Mouse (Mus musculus): ENCODE data around the gene Snx27. TPM values are rescaled to one million over a fixed set of nuclear protein-coding genes. Genes with fewer than 3 reads are reported as not detected.

The Snx27 gene
- polyA plus RNA-seq, 1 experiment from 2014 or later = 60.0 TPM

- no peaks in the 10 kb centered on the region for H3K27me3 ChIP-seq
- no peak for ATAC-seq (ENCODE audit: insufficient number of reproducible peaks, insufficient read depth, low FRiP score, low TSS enrichment, low read depth)
- no peak overlapping the region for H3K4me3 ChIP-seq
- peak overlapping the region; percentile 52; the same call in 1 of the 2 replicates for H3K27ac ChIP-seq
- H3K4me2 ChIP-seq = no peak overlapping the region
- WGBS = 59% methylated on average over 2 of the region's 2 CpGs
- no peak overlapping the region for H3K9ac ChIP-seq
- no peaks in the 10 kb centered on the region for H3K9me3 ChIP-seq
- H3K36me3 ChIP-seq = 0 out of 2 replicates have a peak, but pooled peaks cover 2% of the 10 kb centered on the region
- H3K4me1 ChIP-seq = peaks cover 18% of the 10 kb centered on the region
These were observed 28.1 kb upstream of the Snx27 start for GRCm38 (mm10) chr3:94610581-94610980.

GRCm38 (mm10) chr3:94609621-94610020 is 27.1 kb upstream of the Snx27 start:
- no peak overlapping the region for H3K9ac ChIP-seq
- no peak overlapping the region for H3K4me2 ChIP-seq
- WGBS = 97% methylated on average over 3 of the region's 3 CpGs
- no peaks in the 10 kb centered on the region for H3K27me3 ChIP-seq
- H3K27ac ChIP-seq = no peak overlapping the region
- no peaks in the 10 kb centered on the region for H3K9me3 ChIP-seq
- H3K36me3 ChIP-seq = no peaks in the 10 kb centered on the region
- ATAC-seq (ENCODE audit: insufficient number of reproducible peaks, insufficient read depth, low FRiP score, low TSS enrichment, low read depth) = no peak
- peaks cover 18% of the 10 kb centered on the region for H3K4me1 ChIP-seq
- no peak overlapping the region for H3K4me3 ChIP-seq

- Histone ChIP-seq H3K27me3 (no peaks in the 10 kb centered on the region), H3K4me3 (no peak overlapping the region), H3K9me3 (no peaks in the 10 kb centered on the region), H3K36me3 (no peaks in the 10 kb centered on the region), H3K4me2 (no peak overlapping the region), H3K4me1 (no peaks in the 10 kb centered on the region), H3K27ac (no peak overlapping the region), H3K9ac (no peak overlapping the region)
- WGBS = 1% methylated on average over 4 of the region's 4 CpGs
- no peak for ATAC-seq (ENCODE audit: insufficient number of reproducible peaks, insufficient read depth, low FRiP score, low TSS enrichment, low read depth)
These were observed 19.4 kb upstream of the Snx27 start for GRCm38 (mm10) chr3:94601959-94602358.

GRCm38 (mm10) chr3:94597224-94597779 is 14.8 kb upstream of the Snx27 start:
- Histone ChIP-seq H3K27ac (no peak overlapping the region), H3K4me2 (no peak overlapping the region), H3K9ac (no peak overlapping the region), H3K27me3 (no peaks in the 10 kb centered on the region), H3K4me3 (no peak overlapping the region), H3K4me1 (no peaks in the 10 kb centered on the region), H3K36me3 (no peaks in the 10 kb centered on the region), H3K9me3 (peaks cover 4% of the 10 kb centered on the region)
- WGBS = 82% methylated on average over 3 of the region's 3 CpGs
- ATAC-seq (ENCODE audit: insufficient number of reproducible peaks, insufficient read depth, low FRiP score, low TSS enrichment, low read depth) = no peak

GRCm38 (mm10) chr3:94595871-94596287 is 13.4 kb upstream of the Snx27 start:
- Histone ChIP-seq H3K27ac (no peak overlapping the region), H3K4me2 (no peak overlapping the region), H3K4me3 (no peak overlapping the region), H3K36me3 (no peaks in the 10 kb centered on the region), H3K9me3 (peaks cover 4% of the 10 kb centered on the region), H3K9ac (no peak overlapping the region), H3K27me3 (no peaks in the 10 kb centered on the region), H3K4me1 (no peaks in the 10 kb centered on the region)
- no peak for ATAC-seq (ENCODE audit: insufficient number of reproducible peaks, insufficient read depth, low FRiP score, low TSS enrichment, low read depth)
- WGBS = 78% methylated on average over 6 of the region's 6 CpGs

GRCm38 (mm10) chr3:94591066-94591465 is 8.6 kb upstream of the Snx27 start:
- no peaks in the 10 kb centered on the region for H3K4me1 ChIP-seq
- 74% methylated on average over 5 of the region's 5 CpGs for WGBS
- no peaks in the 10 kb centered on the region for H3K36me3 ChIP-seq
- H3K4me3 ChIP-seq = no peak overlapping the region
- no peak overlapping the region for H3K4me2 ChIP-seq
- H3K9me3 ChIP-seq = peaks cover 4% of the 10 kb centered on the region
- H3K27me3 ChIP-seq = no peaks in the 10 kb centered on the region
- no peak overlapping the region for H3K9ac ChIP-seq
- ATAC-seq (ENCODE audit: insufficient number of reproducible peaks, insufficient read depth, low FRiP score, low TSS enrichment, low read depth) = no peak
- no peak overlapping the region for H3K27ac ChIP-seq

- ATAC-seq (ENCODE audit: insufficient number of reproducible peaks, insufficient read depth, low FRiP score, low TSS enrichment, low read depth) = no peak
- H3K36me3 ChIP-seq = no peaks in the 10 kb centered on the region
- H3K4me1 ChIP-seq = no peaks in the 10 kb centered on the region
- no peak overlapping the region for H3K4me3 ChIP-seq
- no peak overlapping the region for H3K9ac ChIP-seq
- no peak overlapping the region for H3K4me2 ChIP-seq
- no peak overlapping the region for H3K27ac ChIP-seq
- H3K27me3 ChIP-seq = no peaks in the 10 kb centered on the region
- no peaks in the 10 kb centered on the region for H3K9me3 ChIP-seq
- WGBS = 57% methylated on average over 5 of the region's 5 CpGs
These were observed 5.4 kb upstream of the Snx27 start for GRCm38 (mm10) chr3:94587962-94588361.

GRCm38 (mm10) chr3:94582944-94583343 is 428 bp upstream of the Snx27 start:
- Histone ChIP-seq H3K9me3 (no peaks in the 10 kb centered on the region), H3K4me3 (peak overlapping the region; percentile 87), H3K27me3 (no peaks in the 10 kb centered on the region), H3K27ac (no peak overlapping the region), H3K4me2 (peak overlapping the region; percentile 85; the same call in 1 of the 2 replicates), H3K36me3 (no peaks in the 10 kb centered on the region), H3K4me1 (peaks cover 20% of the 10 kb centered on the region), H3K9ac (no peak overlapping the region)
- ATAC-seq (ENCODE audit: insufficient number of reproducible peaks, insufficient read depth, low FRiP score, low TSS enrichment, low read depth) = no peak; the same call in 1 of the 2 replicates
- 70% methylated on average over 7 of the region's 7 CpGs for WGBS

- 2% methylated on average over 46 of the region's 48 CpGs for WGBS
- H3K4me1 ChIP-seq = peaks cover 20% of the 10 kb centered on the region
- peak overlapping the region; percentile 89 for H3K27ac ChIP-seq
- peak overlapping the region; percentile 93 for H3K9ac ChIP-seq
- no peaks in the 10 kb centered on the region for H3K27me3 ChIP-seq
- peak; percentile 77 for ATAC-seq (ENCODE audit: insufficient number of reproducible peaks, insufficient read depth, low FRiP score, low TSS enrichment, low read depth)
- H3K4me3 ChIP-seq = peak overlapping the region; percentile 87
- H3K9me3 ChIP-seq = no peaks in the 10 kb centered on the region
- peak overlapping the region; percentile 85 for H3K4me2 ChIP-seq
- no peaks in the 10 kb centered on the region for H3K36me3 ChIP-seq
These were observed 592 bp downstream of the Snx27 start for GRCm38 (mm10) chr3:94581793-94582455.

- WGBS = 3% methylated on average over 16 of the region's 16 CpGs
- H3K27ac ChIP-seq = peak overlapping the region; percentile 89
- no peaks in the 10 kb centered on the region for H3K9me3 ChIP-seq
- H3K4me2 ChIP-seq = peak overlapping the region; percentile 85
- H3K36me3 ChIP-seq = no peaks in the 10 kb centered on the region
- peak overlapping the region; percentile 87 for H3K4me3 ChIP-seq
- ATAC-seq (ENCODE audit: insufficient number of reproducible peaks, insufficient read depth, low FRiP score, low TSS enrichment, low read depth) = no peak
- peaks cover 20% of the 10 kb centered on the region for H3K4me1 ChIP-seq
- peak overlapping the region; percentile 93 for H3K9ac ChIP-seq
- H3K27me3 ChIP-seq = no peaks in the 10 kb centered on the region
These were observed 1.3 kb downstream of the Snx27 start for GRCm38 (mm10) chr3:94581138-94581780.

- Histone ChIP-seq H3K27ac (no peak overlapping the region), H3K4me2 (no peak overlapping the region), H3K4me3 (no peak overlapping the region), H3K36me3 (no peaks in the 10 kb centered on the region), H3K4me1 (peaks cover 11% of the 10 kb centered on the region), H3K27me3 (no peaks in the 10 kb centered on the region), H3K9ac (no peak overlapping the region), H3K9me3 (no peaks in the 10 kb centered on the region)
- WGBS = 78% methylated on average over 6 of the region's 6 CpGs
- no peak for ATAC-seq (ENCODE audit: insufficient number of reproducible peaks, insufficient read depth, low FRiP score, low TSS enrichment, low read depth)
These were observed 8.0 kb downstream of the Snx27 start for GRCm38 (mm10) chr3:94574506-94574905.

GRCm38 (mm10) chr3:94567242-94567641 is 15.3 kb downstream of the Snx27 start:
- no peak overlapping the region for H3K27ac ChIP-seq
- H3K4me3 ChIP-seq = no peak overlapping the region
- no peak for ATAC-seq (ENCODE audit: insufficient number of reproducible peaks, insufficient read depth, low FRiP score, low TSS enrichment, low read depth)
- H3K36me3 ChIP-seq = no peaks in the 10 kb centered on the region
- peaks cover 16% of the 10 kb centered on the region for H3K4me1 ChIP-seq
- no peaks in the 10 kb centered on the region for H3K9me3 ChIP-seq
- H3K27me3 ChIP-seq = no peaks in the 10 kb centered on the region
- H3K9ac ChIP-seq = no peak overlapping the region
- H3K4me2 ChIP-seq = no peak overlapping the region
- WGBS = 59% methylated on average over 2 of the region's 2 CpGs

Data from embryonic facial prominence, embryonic 13.5 days (tissue).